Mouse (Mus musculus): Measurements from ENCODE around the gene Top2a. TPM values are rescaled to one million over a fixed set of nuclear protein-coding genes. Genes with fewer than 3 reads are reported as not detected.

Gene Top2a
- total and polyA plus RNA-seq, 3 experiments, result 385 to 444 (median 400) TPM

- no peak overlapping the region for H3K9ac ChIP-seq (ENCODE audit: insufficient read depth, low read depth)
- H3K36me3 ChIP-seq (replicated peaks in 1 of 2; ENCODE audit: control insufficient read depth in 1 of 2, insufficient read depth in 1 of 2, low read length in 1 of 2), result no peaks in the 10 kb centered on the region
- peaks cover 20% of the 10 kb centered on the region for H3K27me3 ChIP-seq (replicated peaks)
- in situ Hi-C loops (cut with MboI; ENCODE audit: low pct_ligation_motif_present, low pct_unique_long_range_greater_than_20kb, low sequenced_read_pairs) (loop anchor here (5.0 kb wide), 1 partner anchor 261 kb away; no protein-coding TSS in a partner anchor), dilution Hi-C loops (cut with MboI; ENCODE audit: extremely low pct_ligation_motif_present, extremely low pct_unique_long_range_greater_than_20kb, low sequenced_read_pairs) (no loop called here)
- H3K4me2 ChIP-seq (ENCODE audit: insufficient read depth, low read depth, poor library complexity, severe bottlenecking), result no peak overlapping the region
- TF ChIP-seq KAT2A (IDR thresholded peaks at IDR 0.05; ENCODE audit: insufficient replicate concordance, low read length) (no peak), USF1 (IDR thresholded peaks at IDR 0.05; ENCODE audit: low read depth, low read length) (no peak), EP300 (IDR thresholded peaks at IDR 0.05; ENCODE audit: low read length) (no peak), BHLHE40 (IDR thresholded peaks at IDR 0.05; ENCODE audit: low read depth, low read length) (no peak), MAX (IDR thresholded peaks at IDR 0.05; ENCODE audit: low read length) (no peak), SIN3A (IDR thresholded peaks at IDR 0.05; ENCODE audit: low read length) (no peak), GABPA (IDR thresholded peaks at IDR 0.05; ENCODE audit: insufficient replicate concordance, low read depth, low read length) (no peak), JUND (conservative IDR thresholded peaks at IDR 0.05; ENCODE audit: low read depth, low read length) (no peak), TCF12 (IDR thresholded peaks at IDR 0.05; ENCODE audit: low read depth, low read length) (no peak), MAFK (IDR thresholded peaks at IDR 0.05; ENCODE audit: insufficient replicate concordance, low read length) (no peak), HCFC1 (IDR thresholded peaks at IDR 0.05; ENCODE audit: low read depth, low read length) (no peak), TBP (conservative IDR thresholded peaks at IDR 0.05; ENCODE audit: low read depth, low read length) (no peak), RCOR1 (conservative IDR thresholded peaks at IDR 0.05; ENCODE audit: low read depth, low read length) (no peak), MEF2A (IDR thresholded peaks at IDR 0.05; ENCODE audit: borderline replicate concordance, low read depth, low read length) (no peak), POLR2AphosphoS2 (IDR thresholded peaks at IDR 0.05; ENCODE audit: low read depth, low read length) (no peak), CHD2 (IDR thresholded peaks at IDR 0.05; ENCODE audit: low read length) (no peak), ZMIZ1 (IDR thresholded peaks at IDR 0.05; ENCODE audit: low read depth, low read length) (no peak), RAD21 (IDR thresholded peaks at IDR 0.05; ENCODE audit: low read depth, low read length) (no peak), PAX5 (IDR thresholded peaks at IDR 0.05; ENCODE audit: low read length) (no peak)
- no peaks in the 10 kb centered on the region for H3K79me2 ChIP-seq (replicated peaks; ENCODE audit: control insufficient read depth, extremely low read depth, insufficient read depth, poor library complexity, severe bottlenecking)
- H3K4me3 ChIP-seq (replicated peaks in 1 of 3; ENCODE audit: low read depth in 2 of 3, low read length in 2 of 3, poor library complexity in 1 of 3), result no peak overlapping the region
- no peak for DNase-seq (ENCODE audit: extremely low read depth)
- no peak overlapping the region for H3K27ac ChIP-seq (ENCODE audit: insufficient read depth, low read depth)
- H3K4me1 ChIP-seq (ENCODE audit: control insufficient read depth in 1 of 2, insufficient read depth in 2 of 2), result peaks cover 0 to 8% of the 10 kb centered on the region in 2 experiments; a peak in 2 of 4 replicates
- no peaks in the 10 kb centered on the region for H3K9me3 ChIP-seq (replicated peaks; ENCODE audit: low read length)
Measured at GRCm38 (mm10) chr11:99036254-99036653, 12.3 kb upstream of the Top2a start.

GRCm38 (mm10) chr11:99035350-99035749 is 11.4 kb upstream of the Top2a start:
- no peaks in the 10 kb centered on the region for H3K79me2 ChIP-seq (replicated peaks; ENCODE audit: control insufficient read depth, extremely low read depth, insufficient read depth, poor library complexity, severe bottlenecking)
- H3K4me3 ChIP-seq (replicated peaks in 1 of 3; ENCODE audit: low read depth in 2 of 3, low read length in 2 of 3, poor library complexity in 1 of 3), result no peak overlapping the region
- H3K9me3 ChIP-seq (replicated peaks; ENCODE audit: low read length), result no peaks in the 10 kb centered on the region
- no peak overlapping the region for H3K9ac ChIP-seq (ENCODE audit: insufficient read depth, low read depth)
- dilution Hi-C loops (cut with MboI; ENCODE audit: extremely low pct_ligation_motif_present, extremely low pct_unique_long_range_greater_than_20kb, low sequenced_read_pairs) (no loop called here), in situ Hi-C loops (cut with MboI; ENCODE audit: low pct_ligation_motif_present, low pct_unique_long_range_greater_than_20kb, low sequenced_read_pairs) (loop anchor here (5.0 kb wide), 1 partner anchor 262 kb away; no protein-coding TSS in a partner anchor)
- H3K4me1 ChIP-seq (ENCODE audit: control insufficient read depth in 1 of 2, insufficient read depth in 2 of 2), result peaks cover 3 to 6% of the 10 kb centered on the region in 2 experiments; a peak in 3 of 4 replicates
- H3K36me3 ChIP-seq (replicated peaks in 1 of 2; ENCODE audit: control insufficient read depth in 1 of 2, insufficient read depth in 1 of 2, low read length in 1 of 2), result no peaks in the 10 kb centered on the region
- peak; percentile 30 to 76; a peak in 3 of 4 replicates for TF ChIP-seq CTCF (conservative IDR thresholded peaks at IDR 0.05 in 1 of 2, IDR thresholded peaks at IDR 0.05 in 1 of 2; ENCODE audit: low read depth in 2 of 2, low read length in 2 of 2)
- no peak for TF ChIP-seq NELFE (IDR thresholded peaks at IDR 0.05; ENCODE audit: low read depth, low read length)
- TF ChIP-seq GABPA (IDR thresholded peaks at IDR 0.05; ENCODE audit: insufficient replicate concordance, low read depth, low read length), result no peak
- TF ChIP-seq TBP (conservative IDR thresholded peaks at IDR 0.05; ENCODE audit: low read depth, low read length), result no peak
- TF ChIP-seq UBTF (IDR thresholded peaks at IDR 0.05; ENCODE audit: low read depth, low read length), result no peak
- no peak for TF ChIP-seq ETS1 (conservative IDR thresholded peaks at IDR 0.05; ENCODE audit: low read depth, low read length)
- TF ChIP-seq MAZ (IDR thresholded peaks at IDR 0.05; ENCODE audit: low read depth, low read length), result no peak
- peak; percentile 63 for TF ChIP-seq SMC3 (IDR thresholded peaks at IDR 0.05; ENCODE audit: low read depth, low read length)
- no peak for TF ChIP-seq PAX5 (IDR thresholded peaks at IDR 0.05; ENCODE audit: low read length)
- TF ChIP-seq NRF1 (IDR thresholded peaks at IDR 0.05; ENCODE audit: low read depth, low read length), result no peak
- TF ChIP-seq SIN3A (IDR thresholded peaks at IDR 0.05; ENCODE audit: low read length), result no peak
- TF ChIP-seq CHD2 (IDR thresholded peaks at IDR 0.05; ENCODE audit: low read length), result no peak
- peak; percentile 56 for TF ChIP-seq RAD21 (IDR thresholded peaks at IDR 0.05; ENCODE audit: low read depth, low read length)
- H3K4me2 ChIP-seq (ENCODE audit: insufficient read depth, low read depth, poor library complexity, severe bottlenecking), result no peak overlapping the region
- no peak overlapping the region for H3K27ac ChIP-seq (ENCODE audit: insufficient read depth, low read depth)
- DNase-seq (ENCODE audit: extremely low read depth), result no peak
- H3K27me3 ChIP-seq (replicated peaks), result peaks cover 13% of the 10 kb centered on the region

All from CH12.LX (cell line).